Mouse (Mus musculus) gastrocnemius, postnatal 14 days (tissue): ENCODE measurements around the gene Slc1a3. TPM values are rescaled to one million over a fixed set of nuclear protein-coding genes. Genes with fewer than 3 reads are reported as not detected.
A peak's percentile ranks its signal among the peaks of the same experiment; 100 is the strongest.
"Not testable (repeated sequence)": the region's sequence is repeated elsewhere in the genome, so short reads cannot be mapped to it uniquely, and the experiment has no call there.

Experiments
- DNase-seq: peaks from one replicate; pipeline ENCODE4 v3.0.0; 2021; ENCODE audit warnings: mixed read lengths
- intact Hi-C: fragments of 180-260 bp; cut with DNase I; formaldehyde crosslinking; loops from one replicate; pipeline ENCODE4 v1.15.1; 2025; ENCODE audit warnings: low total_unique reads
- total RNA-seq, 2 experiments: library from RNA; stranded (reverse); gene quantifications; 2 replicates each; pipeline ENCODE4 v1.2.3; 2021

Gene Slc1a3
- total RNA-seq, 2 experiments from 2014 or later: 1.6 to 2.6 TPM

DNA sequence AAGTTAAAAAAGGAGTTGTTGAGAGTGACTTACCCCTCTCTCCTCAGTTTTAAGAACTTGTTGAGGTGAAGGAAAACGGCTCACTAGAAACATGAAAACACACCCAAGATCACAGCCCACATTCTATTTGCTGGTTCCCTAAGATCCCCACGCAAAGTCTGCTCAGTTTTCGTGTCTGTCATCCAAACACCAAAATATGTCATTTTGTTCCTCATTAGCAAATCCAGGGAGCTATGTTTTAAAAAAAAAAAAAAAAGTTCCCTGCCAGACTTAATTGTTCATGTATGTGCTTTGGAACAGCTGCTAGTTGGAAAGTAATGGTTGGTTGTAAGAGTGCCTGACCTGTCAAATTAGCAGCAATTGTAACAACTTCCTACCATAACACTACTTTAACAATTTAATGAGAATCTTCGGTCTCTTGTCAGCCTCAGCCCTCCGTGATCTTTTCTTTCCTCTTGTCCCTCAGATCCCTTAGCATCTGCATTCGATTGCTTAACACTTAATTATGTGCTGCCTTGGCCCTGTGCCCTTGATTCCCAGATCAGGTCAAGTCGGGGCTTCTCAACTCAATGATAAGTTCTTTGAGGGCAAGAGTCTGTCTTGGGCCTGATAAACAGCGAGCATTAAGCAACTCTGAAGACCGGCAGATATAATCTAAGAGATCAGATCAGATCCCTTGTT, 1.2 kb upstream of the Slc1a3 start:
- DNase-seq: peak; percentile 52
- intact Hi-C loops: no loop called here

DNA sequence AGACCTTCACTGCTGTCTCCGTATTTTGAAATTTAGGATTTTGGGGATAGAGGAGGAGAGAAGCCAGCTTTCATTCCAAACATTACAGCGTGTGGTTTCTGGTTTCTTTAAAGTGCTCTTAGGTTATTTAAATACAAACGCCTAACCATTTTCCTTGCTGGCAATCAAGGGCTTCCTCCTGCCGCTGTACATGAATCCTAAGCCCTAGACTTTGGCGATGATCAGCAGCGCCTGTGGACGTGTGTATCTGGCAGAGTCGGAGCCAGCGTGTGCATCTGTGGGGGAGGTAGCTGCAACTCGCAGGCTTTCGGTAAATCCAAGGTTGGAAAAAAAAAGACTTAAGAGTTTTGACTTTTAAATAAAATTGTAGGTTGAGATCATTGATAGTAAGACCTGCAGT, 986 bp downstream of the Slc1a3 start:
- DNase-seq: no peak
- intact Hi-C loops: no loop called here

DNA sequence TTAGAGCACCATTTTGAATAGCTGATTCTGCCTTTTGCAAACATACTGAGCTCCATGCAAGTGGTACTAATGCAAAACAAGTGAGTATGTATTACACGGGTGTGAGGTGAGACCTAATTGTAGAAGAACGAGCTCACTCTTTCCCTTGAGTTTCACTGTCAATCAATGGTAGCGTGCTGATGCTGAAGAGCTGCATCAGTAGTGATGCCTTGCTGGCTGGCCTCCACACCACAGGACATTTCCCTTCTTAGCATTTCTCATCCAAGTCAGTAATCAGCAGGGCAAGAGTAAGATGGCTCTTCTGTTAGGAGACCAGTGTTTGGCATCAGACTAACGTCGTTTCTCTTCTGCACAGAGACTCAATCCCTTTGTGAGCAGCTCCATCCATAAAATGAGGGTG, 4.0 kb downstream of the Slc1a3 start:
- DNase-seq: no peak
- intact Hi-C loops: no loop called here

DNA sequence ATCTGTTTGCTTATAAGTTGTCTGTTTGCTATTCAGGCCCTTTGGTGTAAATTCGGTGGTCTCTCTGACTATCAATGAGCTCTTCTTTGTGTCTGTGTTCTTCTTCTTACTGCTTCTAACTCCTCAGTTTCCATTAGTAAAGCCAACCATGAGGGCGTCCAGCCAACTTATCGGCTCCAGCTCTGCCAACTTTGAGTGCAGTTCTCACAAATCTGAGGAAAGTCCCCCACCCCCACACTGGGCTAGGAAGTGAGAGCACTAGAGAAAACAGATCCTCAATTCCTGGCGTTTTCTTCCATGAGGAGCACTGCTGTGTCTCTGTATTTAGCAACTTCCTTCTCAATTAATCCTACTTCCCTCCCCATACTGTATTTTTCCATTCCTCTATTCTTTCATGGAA, 4.4 kb downstream of the Slc1a3 start:
- intact Hi-C loops: no loop called here
- no peak for DNase-seq

GRCm38 (mm10) chr15:8705560-8705959, 5.0 kb downstream of the Slc1a3 start:
- DNase-seq, intact Hi-C loops: not testable (repeated sequence)

DNA sequence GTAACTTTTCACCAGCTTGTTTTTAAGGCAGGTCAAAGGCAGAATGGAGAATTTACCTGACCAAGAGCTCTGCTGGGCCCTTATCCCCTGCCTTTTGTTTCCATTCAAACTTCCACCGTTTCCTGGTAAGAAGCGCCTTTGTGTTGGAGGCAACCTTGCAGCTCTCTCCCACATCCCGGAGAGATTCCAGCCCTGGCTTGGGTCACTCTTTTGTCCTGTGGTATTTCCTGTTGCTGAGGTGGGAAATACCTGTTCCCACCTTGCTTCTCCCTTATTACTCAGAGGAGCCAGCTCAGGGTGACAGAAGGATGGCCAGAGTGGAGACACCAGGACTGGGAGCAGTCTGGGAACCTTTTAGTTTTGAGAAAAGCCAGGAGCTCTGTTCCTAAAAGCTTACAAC, 12.6 kb downstream of the Slc1a3 start:
- intact Hi-C loops: no loop called here
- no peak for DNase-seq

DNA sequence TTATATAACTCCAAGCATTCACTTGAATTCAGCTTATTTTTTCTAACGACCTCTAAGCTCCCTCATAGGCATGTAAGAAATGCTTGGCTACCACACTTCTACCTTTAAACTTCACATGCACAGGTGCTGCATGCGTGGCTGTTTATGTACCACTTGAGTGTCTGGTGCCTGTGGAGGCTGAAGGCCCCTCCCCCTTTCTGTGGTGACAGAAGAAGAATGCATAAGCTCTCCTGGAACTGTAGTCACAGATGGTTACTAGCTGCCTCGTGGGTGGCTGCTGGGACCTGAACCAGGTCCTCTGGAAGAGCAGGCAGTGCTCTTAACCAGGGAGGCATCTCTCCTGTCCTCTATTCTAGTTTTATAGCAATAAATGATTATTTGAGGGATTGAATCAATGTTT, 13.1 kb downstream of the Slc1a3 start:
- intact Hi-C loops: no loop called here
- DNase-seq: no peak

- DNase-seq, intact Hi-C loops: not testable (repeated sequence)
These were observed 20.4 kb downstream of the Slc1a3 start for GRCm38 (mm10) chr15:8690141-8690540.

DNA sequence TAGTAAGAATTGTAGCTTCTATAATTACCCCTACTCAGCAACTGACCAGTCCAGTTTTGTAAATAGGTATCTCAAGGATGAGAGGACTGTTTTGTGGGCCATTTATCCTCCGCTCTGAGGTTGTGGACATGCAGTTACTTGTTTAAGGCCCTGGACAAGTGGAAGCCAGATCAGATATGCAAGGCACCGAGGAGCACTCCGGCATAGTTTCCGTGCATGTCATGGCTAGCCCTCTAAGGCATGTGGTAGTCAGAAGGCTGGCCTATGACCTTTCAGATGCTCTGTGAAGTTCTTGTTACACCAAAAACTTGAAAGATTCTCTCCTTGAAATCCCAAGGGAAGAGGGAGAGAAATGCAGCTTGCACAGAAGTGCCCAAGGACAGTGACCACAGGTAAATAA, 23.7 kb downstream of the Slc1a3 start:
- DNase-seq: no peak
- intact Hi-C loops: no loop called here

GRCm38 (mm10) chr15:8685506-8685905, 25.1 kb downstream of the Slc1a3 start:
- no peak for DNase-seq
- intact Hi-C loops: no loop called here

- intact Hi-C loops: no loop called here
- DNase-seq: no peak
These were observed 26.3 kb downstream of the Slc1a3 start for GRCm38 (mm10) chr15:8684263-8684662.

DNA sequence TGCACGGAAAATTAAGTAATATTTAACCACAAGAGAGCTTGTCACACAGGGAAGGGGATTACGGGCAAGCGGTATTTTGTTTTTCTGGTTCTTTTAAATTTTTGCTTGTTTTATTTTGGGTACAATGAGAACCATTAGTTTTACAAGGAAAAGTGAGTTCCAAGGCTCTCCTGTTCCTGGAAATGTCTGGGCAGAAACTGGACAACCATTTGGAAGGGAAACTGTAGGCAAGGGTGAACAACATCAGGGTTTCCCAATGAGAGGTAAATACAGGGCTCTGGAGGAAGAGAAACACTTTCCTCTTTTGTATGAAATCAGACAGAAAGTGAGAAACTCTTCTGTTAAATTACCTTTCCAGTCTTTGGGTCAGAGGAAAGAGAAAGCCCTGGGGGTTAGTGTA, 27.7 kb downstream of the Slc1a3 start:
- intact Hi-C loops: no loop called here
- no peak for DNase-seq

DNA sequence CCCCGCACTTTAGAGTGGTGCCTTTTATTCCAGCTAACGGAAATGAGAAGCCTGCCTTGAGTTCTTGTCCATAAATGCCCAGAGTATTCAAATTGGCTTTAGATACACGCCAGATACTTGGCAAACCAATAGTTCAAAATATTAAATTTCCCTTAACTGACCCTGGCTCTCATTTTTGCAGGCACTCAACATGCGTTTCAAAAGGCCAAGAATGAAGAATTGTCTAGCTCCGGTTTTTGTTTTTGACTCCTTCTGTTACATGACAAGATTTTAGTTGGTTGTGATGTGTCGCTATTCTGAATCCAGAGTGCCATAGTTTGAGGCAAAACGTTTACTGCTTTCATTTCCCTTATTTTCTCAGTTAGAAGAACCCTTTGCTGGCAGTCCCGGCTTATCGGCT, 28.1 kb downstream of the Slc1a3 start:
- intact Hi-C loops: no loop called here
- DNase-seq: no peak

- intact Hi-C loops: no loop called here
These were observed 28.6 kb downstream of the Slc1a3 start for GRCm38 (mm10) chr15:8681971-8682370.

DNA sequence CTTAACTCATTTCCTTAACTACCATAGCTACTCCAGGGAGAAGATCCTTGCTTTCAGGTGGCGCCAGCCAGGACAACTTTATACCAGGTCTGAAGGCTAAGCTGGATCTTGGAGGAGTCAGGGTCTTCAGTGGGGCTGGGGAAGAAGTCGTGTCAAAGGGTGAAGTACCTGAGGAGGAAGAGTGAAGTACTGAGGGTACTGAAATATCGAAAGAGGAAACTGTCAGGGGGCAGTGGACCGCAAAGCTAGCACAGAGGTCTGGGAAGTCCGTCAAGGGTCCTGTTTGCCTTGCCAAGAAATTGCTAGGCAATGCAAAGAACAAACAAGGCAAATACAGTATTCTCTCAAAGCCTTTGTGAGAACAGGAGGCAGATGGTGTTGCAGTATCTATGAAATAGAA, 29.6 kb downstream of the Slc1a3 start:
- no peak for DNase-seq
- intact Hi-C loops: no loop called here

More at GRCm38 (mm10) chr15:8681971-8682370, 28.6 kb downstream of the Slc1a3 start:
- DNase-seq: no peak

GRCm38 (mm10) chr15:8676959-8677358, 33.6 kb downstream of the Slc1a3 start:
- DNase-seq: no peak
- intact Hi-C loops: no loop called here

GRCm38 (mm10) chr15:8676211-8676691, 34.3 kb downstream of the Slc1a3 start:
- intact Hi-C loops: no loop called here
- DNase-seq: no peak

- intact Hi-C loops: no loop called here
- no peak for DNase-seq
These were observed 34.9 kb downstream of the Slc1a3 start for GRCm38 (mm10) chr15:8675616-8676015.

DNA sequence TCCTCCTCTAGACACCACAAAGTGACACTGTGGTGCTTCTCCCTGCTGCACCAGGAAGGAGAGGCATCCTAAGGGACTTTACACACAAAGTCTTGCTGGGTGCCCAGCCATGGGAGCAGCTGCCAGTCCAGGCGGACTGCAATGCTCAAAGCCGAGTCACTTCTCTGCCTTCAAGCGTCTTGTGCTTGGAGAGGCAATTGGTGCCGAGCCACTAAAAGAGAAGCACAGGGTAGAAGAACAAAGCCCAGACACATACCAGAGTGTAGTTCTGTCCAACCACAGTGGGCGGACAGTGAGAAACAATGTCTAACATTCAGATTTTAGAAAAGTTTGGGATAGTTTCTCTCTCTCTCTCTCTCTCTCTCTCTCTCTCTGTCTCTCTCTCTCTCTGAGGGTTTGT, 38.0 kb downstream of the Slc1a3 start:
- intact Hi-C loops: no loop called here
- DNase-seq: no peak

DNA sequence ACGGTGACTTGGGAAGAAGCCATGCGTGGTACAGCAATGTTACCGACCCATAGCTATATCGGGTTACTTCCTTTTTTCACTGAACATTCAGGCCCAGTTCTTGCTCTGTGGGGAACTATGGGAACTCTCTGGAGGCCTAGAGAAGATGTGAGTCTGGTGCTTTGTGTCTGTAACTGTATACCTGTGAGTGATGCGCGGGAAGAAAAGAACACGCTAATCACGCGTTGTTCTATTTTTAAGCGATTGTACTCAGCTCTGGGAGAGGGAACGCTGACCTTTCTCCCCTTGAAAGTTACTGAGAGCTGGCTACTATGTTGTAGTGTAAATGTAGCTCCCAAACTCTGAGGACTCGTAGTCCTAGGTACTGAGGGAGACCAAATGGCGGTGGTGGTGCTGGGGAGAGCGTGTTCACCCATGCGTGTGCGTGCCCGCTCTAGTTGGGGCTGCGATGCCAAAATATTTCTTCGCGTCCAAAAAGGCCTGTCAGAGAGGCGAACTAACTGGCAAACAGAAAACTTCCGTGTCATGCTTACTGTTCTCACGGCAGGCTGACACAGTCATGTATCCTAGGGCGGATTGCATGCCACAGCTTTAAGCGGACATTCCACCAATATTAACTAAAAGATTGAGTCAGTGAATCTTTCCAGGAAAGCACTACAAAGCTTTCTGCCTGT, 42.6 kb downstream of the Slc1a3 start:
- intact Hi-C loops: no loop called here
- DNase-seq: no peak

GRCm38 (mm10) chr15:8665675-8666350, 44.8 kb downstream of the Slc1a3 start:
- DNase-seq: no peak
- intact Hi-C loops: no loop called here
